Mouse (Mus musculus): ENCODE measurements around the gene Vezf1.
"Not testable (repeated sequence)": the region's sequence is repeated elsewhere in the genome, so short reads cannot be mapped to it uniquely, and the experiment has no call there.

Vezf1 gene

DNA sequence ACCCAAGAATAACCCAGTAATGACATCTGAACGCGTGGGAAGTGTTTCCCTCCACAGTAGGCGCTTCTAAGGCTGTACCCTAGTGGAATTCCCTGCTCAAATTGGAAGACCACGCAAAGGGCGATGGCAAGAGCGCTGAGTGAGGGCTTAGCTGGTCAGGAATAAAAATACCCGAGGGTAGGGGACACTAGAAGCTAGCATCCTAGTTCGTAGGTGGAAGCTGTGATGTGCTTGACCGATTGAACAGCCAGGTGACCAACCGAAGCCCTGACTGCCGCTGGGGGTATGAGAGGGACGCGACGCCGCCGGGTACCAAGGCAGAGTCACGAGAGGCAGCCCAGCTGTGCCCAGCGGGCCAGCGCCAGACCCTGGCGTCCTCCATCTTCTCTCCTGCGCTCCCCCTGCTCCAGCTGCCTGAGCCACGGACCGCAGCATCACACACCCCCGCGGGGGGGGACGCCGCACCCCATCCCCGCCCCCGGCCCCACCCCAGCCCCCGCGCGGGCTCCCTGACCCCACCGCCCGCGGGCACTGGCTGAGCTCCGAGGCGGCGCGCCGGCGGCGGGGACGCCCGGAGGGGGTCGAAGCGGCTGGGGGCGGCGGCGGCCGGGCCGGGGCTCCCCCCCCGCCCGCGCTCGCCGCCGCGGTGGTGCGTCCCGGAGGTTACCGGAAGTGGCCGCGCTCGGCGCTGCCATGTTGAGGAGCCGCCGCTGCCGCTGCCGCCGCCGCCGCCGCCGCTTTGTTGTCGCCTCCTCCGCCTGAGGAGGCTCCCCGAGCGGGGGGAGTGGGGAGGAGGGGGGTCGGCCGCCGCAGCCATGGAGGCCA lies at the start of gene Vezf1:
Gene Vezf1 (plus strand): TSS at position 694 of the 825 bp plus-strand sequence.
- no peak for DNase-seq (ENCODE audit: extremely low spot score, low read depth, low spot score)

DNA sequence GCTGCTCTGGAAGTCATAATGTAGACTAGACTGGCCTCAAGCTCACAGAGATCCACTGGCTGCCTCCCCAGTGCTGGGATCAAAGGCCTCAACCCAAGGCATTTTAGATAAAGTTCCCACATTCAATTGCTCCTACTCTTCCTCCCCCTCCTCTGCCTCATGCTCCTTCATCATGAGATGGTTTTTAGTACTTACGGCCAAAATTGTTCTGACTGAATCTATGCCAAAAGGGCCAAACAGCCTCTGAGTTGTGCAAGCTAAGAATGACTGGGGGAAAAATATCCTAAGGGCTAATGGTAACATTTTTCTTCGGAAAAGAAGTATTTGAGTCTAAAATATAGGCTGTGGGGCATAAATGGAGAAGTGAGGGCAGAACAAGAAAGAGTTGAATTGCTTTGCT lies 44.1 kb upstream of the Vezf1 start:
- no peak for DNase-seq (ENCODE audit: extremely low spot score, low read depth, low spot score)

DNA sequence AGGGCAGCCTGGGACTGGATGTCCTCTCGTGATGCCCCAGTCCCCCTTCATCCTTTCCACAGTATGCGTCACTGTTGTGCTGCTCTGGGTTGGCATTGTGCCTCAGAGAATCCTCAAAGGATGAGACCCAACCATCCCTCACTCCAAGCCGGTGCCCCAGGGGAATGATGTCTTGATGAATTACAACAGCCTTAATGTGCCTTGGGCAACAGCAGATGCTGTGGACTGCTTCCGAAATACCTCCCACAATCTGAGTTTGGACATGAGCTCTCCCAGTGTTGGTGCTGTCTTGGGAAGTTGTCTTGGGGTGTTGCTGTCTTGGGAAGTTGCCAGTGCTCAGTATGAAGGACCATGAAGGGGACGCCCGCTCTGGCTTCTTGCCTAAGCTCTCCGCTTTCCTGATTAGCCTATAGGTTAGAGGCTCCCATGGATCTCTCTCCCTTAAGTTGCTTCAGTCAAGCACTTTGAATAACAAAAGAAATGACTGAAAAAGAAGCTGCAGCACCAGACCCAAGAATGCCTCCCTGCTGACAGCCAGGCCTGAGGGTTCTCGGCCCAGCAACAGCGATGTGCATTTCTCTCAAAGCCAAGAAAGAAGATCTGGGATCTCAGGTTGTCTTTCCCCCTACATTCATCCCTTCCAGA lies 40.6 kb upstream of the Vezf1 start:
- no peak for DNase-seq (ENCODE audit: extremely low spot score, low read depth, low spot score)

DNA sequence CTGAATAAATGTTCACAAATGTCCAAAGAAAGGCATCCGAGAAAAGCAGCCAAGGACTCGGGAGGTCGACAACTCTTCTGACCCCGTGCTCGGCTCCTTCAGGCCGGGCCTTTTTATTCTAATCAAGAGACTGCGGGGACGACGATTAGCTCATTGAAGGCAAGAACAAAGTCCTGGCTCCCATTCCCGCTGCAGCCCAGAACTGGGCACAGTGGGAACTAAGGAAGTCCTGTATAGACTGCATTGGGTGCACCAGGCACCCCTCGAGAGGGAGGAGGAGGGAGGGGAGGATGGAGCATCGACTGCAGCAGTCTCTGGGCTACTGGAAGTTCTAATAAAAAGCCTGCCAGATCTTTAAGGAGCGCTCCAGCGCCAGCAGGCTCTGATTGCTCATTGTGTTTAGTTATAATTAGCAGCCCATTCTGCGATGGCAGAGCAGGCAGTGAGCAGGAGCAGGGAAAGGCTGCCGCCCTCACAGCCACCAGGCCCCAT lies 39.8 kb upstream of the Vezf1 start:
- DNase-seq (ENCODE audit: extremely low spot score, low read depth, low spot score): no peak

DNA sequence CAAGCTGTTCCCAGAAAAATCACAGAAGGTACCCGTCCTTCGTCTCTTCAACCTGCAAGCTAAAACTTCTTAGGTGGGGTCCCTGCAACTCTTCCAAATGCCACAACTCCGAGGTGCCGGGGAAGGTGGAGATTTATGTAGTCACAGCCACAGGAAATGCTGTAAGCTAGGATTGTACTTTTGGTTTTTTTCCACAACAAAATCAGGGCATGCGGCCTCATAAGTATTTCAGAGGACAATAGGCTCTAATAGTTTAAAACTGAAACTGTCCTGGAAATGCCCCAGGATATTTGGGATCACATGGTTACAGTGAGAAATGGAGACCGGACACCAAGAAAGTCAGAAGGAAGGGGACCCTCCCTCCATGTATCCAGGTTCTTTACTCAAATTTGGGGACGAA lies 37.9 kb upstream of the Vezf1 start:
- no peak for DNase-seq (ENCODE audit: extremely low spot score, low read depth, low spot score)

DNA sequence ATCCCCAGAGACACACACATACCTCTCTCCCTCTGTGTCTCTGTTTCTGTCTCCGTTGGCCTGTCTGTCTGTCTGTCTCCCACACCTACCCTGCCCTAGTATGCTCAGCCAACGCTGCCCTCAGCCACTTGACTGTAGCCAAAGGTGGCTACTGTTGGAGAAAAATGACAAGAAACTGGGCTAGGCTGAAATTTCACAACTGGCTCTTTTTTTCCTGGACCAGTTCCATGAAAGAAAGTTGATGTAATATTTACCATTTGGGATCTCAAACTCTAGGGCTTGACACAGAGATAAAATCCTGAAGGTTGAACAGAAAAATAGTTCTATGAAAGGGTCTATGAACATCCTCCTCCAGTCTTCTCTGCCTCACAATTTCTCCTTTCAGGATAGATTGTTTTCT lies 37.2 kb upstream of the Vezf1 start:
- DNase-seq (ENCODE audit: extremely low spot score, low read depth, low spot score): no peak

DNA sequence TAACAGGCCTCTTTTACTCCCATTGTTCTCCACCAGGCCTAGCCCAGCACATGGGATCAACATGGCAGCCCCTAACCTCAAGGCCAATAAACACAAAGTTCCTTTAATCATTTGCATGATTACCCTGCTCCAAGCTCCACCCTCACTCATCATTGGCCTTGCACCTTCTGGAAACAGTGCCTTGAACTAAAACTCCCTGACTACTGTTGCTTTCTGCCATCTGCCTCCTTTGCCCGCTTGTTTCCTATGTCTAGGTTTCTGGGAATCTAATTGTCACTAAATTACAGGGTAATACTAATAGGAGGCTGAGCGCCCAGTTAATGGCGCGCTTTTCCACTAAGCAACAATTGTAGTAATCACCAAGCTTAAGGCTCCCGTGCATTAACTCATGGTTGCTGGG lies 36.3 kb upstream of the Vezf1 start:
- no peak for DNase-seq (ENCODE audit: extremely low spot score, low read depth, low spot score)

DNA sequence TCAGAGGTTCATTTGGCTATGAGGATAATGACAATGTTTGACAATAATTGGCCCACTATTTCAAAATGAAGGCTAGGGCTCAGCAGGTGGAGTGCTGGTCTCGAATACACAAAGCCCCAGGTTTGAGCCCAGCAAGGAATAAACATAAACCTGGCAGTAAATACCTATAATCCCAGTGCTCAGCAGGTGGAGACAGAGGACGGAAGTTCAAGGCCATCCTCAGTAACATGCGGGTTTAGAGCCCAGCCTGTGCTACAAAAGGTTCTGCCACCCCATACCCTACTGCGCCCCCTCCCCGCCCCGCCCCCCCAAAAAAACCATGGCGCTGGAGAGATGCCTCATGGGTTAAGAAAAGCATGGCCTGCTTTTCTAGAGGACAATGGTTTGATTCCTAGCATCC lies 32.1 kb upstream of the Vezf1 start:
- no peak for DNase-seq (ENCODE audit: extremely low spot score, low read depth, low spot score)

DNA sequence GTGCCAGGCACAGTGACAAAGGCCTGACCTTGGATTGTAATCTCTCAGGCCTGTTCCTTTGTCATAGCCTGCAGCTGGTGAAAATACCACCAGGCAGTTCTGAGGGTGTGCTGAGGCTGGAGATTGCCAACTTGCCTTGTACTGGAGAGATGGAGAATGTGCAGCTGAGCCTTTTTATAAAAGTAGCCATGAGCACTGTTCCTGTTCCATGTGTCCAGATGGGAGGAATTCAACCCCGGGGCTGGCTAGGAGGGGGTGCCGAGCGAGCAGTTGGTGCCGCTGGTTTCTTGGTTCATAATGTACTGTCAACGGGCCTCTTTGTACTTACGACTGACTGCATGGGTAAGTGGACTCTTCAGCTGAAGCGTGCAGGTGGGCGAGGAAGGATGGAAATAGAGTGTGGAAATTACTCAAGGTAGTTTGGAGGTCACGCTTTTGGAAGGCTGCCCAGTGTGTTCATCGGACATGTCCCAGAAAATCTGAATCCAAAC lies 31.3 kb upstream of the Vezf1 start:
- no peak for DNase-seq (ENCODE audit: extremely low spot score, low read depth, low spot score)

DNA sequence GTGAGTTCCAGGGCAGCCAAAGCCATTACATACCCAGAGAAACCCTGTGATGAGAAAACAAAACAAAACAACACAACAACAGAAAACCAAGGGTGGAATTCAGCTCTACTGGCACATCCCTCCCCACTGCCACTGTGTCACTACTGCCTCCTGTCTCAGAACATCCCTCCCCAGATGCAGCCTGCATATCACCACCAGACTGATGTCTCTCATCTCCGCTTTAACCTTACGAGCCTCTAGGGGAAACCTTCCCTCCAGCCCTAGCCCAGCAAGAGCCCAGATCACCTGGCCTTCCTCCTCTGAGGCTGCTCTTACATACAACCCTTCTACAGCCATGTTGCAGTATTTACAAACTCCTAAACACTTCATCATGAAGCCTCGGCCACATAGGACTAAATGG lies 30.7 kb upstream of the Vezf1 start:
- no peak for DNase-seq (ENCODE audit: extremely low spot score, low read depth, low spot score)

DNA sequence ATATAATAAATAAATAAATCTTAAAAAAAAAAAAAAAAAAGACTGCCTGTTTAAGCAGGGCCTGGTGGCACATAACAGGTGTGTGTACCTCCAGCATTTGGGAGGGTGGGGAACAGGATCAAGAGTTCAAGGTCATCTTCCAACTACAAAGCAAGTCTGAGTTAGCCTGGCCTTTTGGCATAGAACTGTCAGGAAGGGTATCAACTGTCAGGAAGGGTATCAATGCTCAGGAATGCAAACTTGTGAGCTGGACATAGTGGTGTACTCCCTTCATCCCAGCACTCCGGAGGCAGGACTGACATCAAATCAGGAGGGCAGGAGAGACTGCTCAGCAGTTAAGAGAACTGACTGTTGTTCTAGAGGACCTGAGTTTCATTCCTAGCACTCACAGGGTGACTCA lies 29.0 kb upstream of the Vezf1 start:
- DNase-seq (ENCODE audit: extremely low spot score, low read depth, low spot score): no peak

DNA sequence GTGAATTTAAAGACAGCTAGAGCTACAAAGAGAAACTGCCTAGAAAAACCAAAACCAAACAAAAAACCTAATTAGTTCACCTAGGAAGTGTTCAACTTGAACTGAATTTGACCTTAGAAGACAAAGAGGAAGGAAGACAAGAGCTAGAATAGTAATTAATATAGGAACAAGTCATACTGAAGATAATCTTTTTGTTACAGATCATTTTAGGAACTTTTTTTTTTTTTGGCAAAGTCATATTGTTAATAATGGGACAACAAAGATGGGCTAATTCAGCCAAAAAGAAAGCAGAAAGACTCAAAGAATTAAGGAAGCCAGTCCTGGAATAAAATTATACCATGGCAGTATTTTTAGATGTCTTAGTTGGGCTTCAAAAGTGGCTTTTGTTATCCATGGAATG lies 23.8 kb upstream of the Vezf1 start:
- DNase-seq (ENCODE audit: extremely low spot score, low read depth, low spot score): no peak

DNA sequence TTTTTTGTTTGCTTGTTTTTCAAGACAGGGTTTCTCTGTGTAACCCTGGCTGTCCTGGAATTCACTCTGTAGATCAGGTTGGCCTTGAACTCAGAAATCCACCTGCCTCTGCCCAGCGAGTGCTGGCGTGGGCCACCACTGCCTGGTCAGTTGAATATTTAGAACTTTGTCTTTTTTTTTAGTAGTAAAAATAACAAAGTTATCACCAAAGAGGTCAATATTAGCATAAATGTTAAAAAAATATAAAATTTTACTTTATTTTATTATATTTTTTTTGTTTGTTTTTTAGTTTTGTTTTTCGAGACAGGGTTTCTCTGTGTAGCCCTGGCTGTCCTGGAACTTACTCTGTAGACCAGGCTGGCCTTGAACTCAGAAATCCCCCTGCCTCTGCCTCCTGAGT lies 22.9 kb upstream of the Vezf1 start:
- DNase-seq (ENCODE audit: extremely low spot score, low read depth, low spot score): not testable (repeated sequence)

DNA sequence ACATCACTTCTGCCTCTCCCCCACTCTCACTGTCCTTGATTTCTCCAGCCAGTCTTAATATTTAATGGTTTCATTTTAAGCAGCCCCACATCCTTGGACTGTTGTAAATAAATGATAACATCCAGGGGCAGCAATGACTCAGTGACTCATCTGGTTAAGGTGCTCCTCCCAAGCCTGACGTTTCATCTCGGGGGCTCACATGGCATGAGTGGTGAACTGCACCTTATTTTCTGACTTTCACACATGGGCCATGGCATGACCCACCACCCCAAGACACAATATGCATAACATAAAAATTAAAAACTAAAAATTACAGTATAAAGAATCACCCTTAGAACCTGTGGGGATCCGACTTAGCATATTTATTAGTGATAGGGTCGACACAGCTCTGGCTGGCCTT lies 22.2 kb upstream of the Vezf1 start:
- DNase-seq (ENCODE audit: extremely low spot score, low read depth, low spot score): no peak

DNA sequence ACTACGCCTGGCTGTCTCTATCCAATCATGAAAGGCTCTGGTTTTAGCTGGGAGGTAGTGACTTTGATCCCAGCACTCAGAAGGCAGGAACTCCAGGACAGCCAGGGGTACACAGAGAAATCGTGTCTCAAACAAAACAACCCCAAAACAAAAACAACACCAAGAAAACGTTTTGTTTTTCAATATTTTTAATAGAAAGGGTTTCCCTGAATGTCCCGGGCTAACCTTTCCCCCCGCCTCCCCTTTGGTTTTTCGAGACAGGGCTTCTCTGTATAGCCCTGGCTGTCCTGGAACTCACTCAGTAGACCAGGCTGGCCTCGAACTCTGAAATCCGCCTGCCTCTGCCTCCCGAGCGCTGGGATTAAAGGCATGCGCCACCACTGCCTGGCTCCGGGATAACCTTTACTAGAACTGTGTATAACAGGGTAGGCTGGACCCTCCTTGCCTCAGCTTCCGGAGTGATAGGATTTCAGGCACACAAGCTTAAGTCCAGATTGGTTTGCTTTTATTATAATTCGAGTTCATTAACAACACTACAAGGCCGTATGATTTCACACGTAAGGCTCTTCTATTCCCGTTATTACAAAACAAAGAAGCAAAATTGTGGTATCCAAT lies 21.6 kb upstream of the Vezf1 start:
- DNase-seq (ENCODE audit: extremely low spot score, low read depth, low spot score): no peak

DNA sequence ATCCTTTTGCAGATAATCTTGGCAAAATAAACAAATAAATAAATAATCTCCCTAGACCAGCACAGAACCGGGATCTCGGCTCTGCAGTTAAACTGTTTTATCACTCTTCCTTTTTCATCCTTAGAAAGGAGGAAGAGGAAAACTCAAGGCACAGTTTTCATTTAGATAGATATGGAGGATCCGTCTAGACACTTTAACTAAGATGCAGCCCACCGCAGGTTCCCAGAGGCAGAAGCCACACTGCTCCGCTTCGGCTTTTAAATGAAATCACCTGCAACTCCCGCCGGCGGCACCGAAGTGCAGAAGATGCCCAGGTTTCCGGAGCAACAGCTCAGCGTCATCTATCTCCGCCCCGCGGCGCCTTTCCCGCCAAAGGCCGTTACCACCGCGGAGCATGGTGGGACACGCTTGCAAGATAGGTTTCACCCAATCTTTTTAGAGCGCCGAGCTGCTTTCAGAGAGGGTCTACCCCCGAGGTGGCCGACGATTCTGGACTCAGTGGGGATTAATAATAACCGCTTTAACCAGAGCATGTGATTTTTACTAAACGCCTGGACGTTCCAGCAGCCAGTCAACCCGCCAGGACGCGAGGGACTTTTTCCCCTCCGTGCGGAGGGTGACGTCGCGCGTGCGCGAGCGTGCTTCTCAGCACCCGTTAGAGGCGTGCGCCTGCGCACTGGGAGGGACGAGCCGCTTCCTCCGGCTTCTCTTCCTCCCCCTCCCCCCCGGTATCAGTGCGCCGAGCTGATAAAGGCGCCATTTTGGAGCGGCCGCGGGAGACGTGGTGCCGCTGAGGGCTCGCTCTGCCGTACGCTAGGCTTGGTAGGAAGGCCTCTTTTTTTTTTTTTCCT lies 20.9 kb upstream of the Vezf1 start, which contains the start of gene Srsf1:
Gene Srsf1 (plus strand): TSS at position 430 of the 851 bp plus-strand sequence.
- DNase-seq (ENCODE audit: extremely low spot score, low read depth, low spot score): peak; percentile 98

DNA sequence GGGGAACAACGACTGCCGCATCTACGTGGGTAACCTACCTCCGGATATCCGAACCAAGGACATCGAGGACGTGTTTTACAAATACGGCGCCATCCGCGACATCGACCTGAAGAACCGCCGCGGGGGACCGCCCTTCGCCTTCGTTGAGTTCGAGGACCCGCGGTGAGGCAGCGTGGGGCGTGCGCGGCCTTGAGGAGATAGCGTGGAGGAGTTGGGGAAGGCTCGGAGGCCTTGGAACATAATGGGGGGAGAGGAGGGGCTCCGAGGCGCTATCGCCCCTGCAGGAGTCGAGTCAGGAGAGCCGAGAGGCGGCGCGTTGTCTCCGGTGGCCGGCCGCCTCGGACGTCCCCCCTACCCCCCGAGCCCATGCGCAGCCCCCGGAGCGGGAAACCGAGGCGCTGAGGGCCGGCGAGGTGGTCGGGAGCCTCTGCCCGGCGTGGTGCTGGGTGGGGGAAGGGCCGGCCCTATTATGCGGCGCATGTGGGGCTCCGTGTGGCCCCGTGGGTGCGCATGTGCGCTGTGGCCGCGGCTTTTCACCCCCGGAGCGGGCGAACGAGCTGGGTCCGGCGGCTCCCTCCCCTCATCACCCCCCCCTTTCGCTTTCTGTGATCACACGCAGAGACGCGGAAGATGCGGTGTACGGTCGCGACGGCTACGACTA lies 20.1 kb upstream of the Vezf1 start:
- DNase-seq (ENCODE audit: extremely low spot score, low read depth, low spot score): no peak

DNA sequence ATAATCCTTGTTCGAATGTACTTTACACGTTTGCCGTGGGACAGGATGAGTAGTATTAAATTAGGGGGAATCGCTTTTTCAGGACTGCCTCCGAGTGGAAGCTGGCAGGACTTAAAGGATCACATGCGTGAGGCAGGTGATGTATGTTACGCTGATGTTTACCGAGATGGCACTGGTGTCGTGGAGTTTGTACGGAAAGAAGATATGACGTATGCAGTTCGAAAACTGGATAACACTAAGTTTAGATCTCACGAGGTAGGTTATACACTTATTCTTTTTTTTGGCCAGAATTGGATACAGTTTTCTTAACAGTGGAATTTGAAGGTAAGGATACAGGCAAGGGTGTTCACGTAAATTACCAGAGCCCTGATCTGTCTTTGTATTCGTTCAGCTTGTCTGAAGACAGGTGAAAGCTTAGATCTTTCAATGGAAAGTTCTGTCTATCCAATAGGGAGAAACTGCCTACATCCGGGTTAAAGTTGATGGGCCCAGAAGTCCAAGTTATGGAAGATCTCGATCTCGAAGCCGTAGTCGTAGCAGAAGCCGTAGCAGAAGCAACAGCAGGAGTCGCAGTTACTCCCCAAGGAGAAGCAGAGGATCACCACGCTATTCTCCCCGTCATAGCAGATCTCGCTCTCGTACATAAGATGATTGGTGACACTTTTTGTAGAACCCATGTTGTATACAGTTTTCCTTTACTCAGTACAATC lies 19.0 kb upstream of the Vezf1 start:
- DNase-seq (ENCODE audit: extremely low spot score, low read depth, low spot score): no peak

DNA sequence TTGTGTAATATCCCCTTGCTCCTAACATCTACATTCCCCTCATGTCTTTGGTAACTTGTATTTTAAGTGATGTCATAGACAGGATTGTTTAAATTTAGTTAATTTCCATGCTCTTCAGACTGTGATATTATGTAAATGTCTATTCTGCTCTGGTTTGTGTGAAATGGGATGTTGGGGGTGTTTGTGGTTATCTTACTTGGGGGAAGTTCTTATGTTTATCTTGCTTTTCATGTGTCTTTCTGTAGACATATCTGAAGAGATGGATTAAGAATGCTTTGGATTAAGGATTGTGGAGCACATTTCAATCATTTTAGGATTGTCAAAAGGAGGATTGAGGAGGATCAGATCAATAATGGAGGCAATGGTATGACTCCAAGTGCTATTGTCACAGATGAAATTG lies 18.3 kb upstream of the Vezf1 start:
- DNase-seq (ENCODE audit: extremely low spot score, low read depth, low spot score): no peak

DNA sequence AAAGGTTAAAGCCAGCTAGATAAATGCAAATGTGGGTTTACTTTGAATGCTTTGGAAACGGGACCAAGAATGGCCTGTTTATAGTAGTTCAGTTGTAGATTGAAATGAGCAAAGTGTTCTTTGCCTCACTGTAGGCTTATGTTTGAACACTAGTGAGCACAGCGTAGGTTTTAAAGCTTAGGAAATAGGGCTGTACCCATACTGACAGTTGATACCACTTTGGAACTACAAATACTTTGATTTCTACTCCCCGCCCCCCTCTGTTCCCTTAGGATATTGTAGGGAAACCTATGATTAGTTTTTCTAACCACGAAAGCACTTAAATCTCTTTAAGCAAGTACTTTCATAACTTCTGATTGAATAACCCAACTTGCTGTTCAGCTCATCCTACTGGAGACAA lies 15.4 kb upstream of the Vezf1 start:
- DNase-seq (ENCODE audit: extremely low spot score, low read depth, low spot score): no peak
